Comparison of ENCODE assay signal across 29 mouse cellular contexts in genomic region chr3:134588630-134589029, GRCm38 (mm10).
DNase-seq lines count a peak whose midpoint lies in the region; ATAC-seq lines count a peak whose summit lies in the region.
"Had no signal": no experiment of that assay in that cellular context is flagged by ENCODE, and none has a peak within 500 bp of the region (broad histone marks: within the 10 kb centered on the region; RNA-seq: fewer than 3 reads in every experiment).

No protein-coding gene starts in this region.

- DNase-seq in forebrain, embryonic 14.5 days (ENCODE audit: low spot score), result no peak
- DNase-seq in forebrain, embryonic 10.5 days (ENCODE audit: extremely low spot score, low spot score), result no peak
- DNase-seq in midbrain, embryonic 14.5 days, result no peak
- DNase-seq: adrenal gland, postnatal 10 days; adrenal gland, postnatal 36 days; B cell, adult 2 months; cerebellum, adult 11 months; cerebellum, adult 2 months; cerebellum, adult 9-11 months; cerebellum, postnatal 25 days; gastrocnemius, postnatal 25 days; heart, adult 18-20 months; heart, postnatal 10 days; heart, postnatal 36 days had no signal

- H3K27ac ChIP-seq in forebrain, embryonic 14.5 days (ENCODE audit: low read depth, low read length), result no peak overlapping the region
- no peak overlapping the region for H3K27ac ChIP-seq in forebrain, embryonic 10.5 days
- H3K27ac ChIP-seq in midbrain, embryonic 14.5 days (replicated peaks; ENCODE audit: low read depth, low read length), result no peak overlapping the region
- H3K27ac ChIP-seq in midbrain, embryonic 15.5 days, result no peak overlapping the region
- no peak overlapping the region for H3K27ac ChIP-seq in neural tube, embryonic 14.5 days (ENCODE audit: low read depth, low read length)
- no peak overlapping the region for H3K27ac ChIP-seq in neural tube, embryonic 15.5 days (replicated peaks)
- H3K27ac ChIP-seq: embryonic facial prominence, embryonic 12.5 days; embryonic facial prominence, embryonic 15.5 days; forebrain, embryonic 12.5 days; heart, embryonic 15.5 days; hindbrain, embryonic 10.5 days; hindbrain, embryonic 15.5 days had no signal

- no peak overlapping the region for H3K4me3 ChIP-seq in forebrain, embryonic 14.5 days (ENCODE audit: low read depth, low read length)
- H3K4me3 ChIP-seq in forebrain, embryonic 10.5 days, result no peak overlapping the region
- no peak overlapping the region for H3K4me3 ChIP-seq in midbrain, embryonic 14.5 days (replicated peaks; ENCODE audit: low read depth, low read length)
- H3K4me3 ChIP-seq in midbrain, embryonic 15.5 days, result no peak overlapping the region
- no peak overlapping the region for H3K4me3 ChIP-seq in neural tube, embryonic 14.5 days (ENCODE audit: low read depth, low read length)
- H3K4me3 ChIP-seq in neural tube, embryonic 15.5 days (replicated peaks), result no peak overlapping the region
- H3K4me3 ChIP-seq: embryonic facial prominence, embryonic 12.5 days; embryonic facial prominence, embryonic 15.5 days; forebrain, embryonic 12.5 days; heart, embryonic 12.5 days; heart, embryonic 15.5 days; hindbrain, embryonic 10.5 days; hindbrain, embryonic 15.5 days had no signal

- H3K36me3 ChIP-seq in forebrain, embryonic 14.5 days (ENCODE audit: control insufficient read depth, insufficient read depth, low read length), result no peaks in the 10 kb centered on the region
- no peaks in the 10 kb centered on the region for H3K36me3 ChIP-seq in forebrain, embryonic 10.5 days (replicated peaks)
- no peaks in the 10 kb centered on the region for H3K36me3 ChIP-seq in midbrain, embryonic 14.5 days (ENCODE audit: control insufficient read depth, insufficient read depth, low read length)
- H3K36me3 ChIP-seq in midbrain, embryonic 15.5 days (replicated peaks), result no peaks in the 10 kb centered on the region
- no peaks in the 10 kb centered on the region for H3K36me3 ChIP-seq in neural tube, embryonic 14.5 days (ENCODE audit: control insufficient read depth, insufficient read depth, low read length)
- H3K36me3 ChIP-seq in neural tube, embryonic 15.5 days, result no peaks in the 10 kb centered on the region
- H3K36me3 ChIP-seq: embryonic facial prominence, embryonic 12.5 days; embryonic facial prominence, embryonic 15.5 days; forebrain, embryonic 12.5 days; G1E; heart, embryonic 12.5 days; heart, embryonic 15.5 days; hindbrain, embryonic 10.5 days; hindbrain, embryonic 15.5 days had no signal

- peak; percentile 57; the same call in 1 of the 2 replicates for ATAC-seq in forebrain, embryonic 14.5 days
- peak; percentile 46 for ATAC-seq in midbrain, embryonic 14.5 days (ENCODE audit: low FRiP score, low TSS enrichment)
- ATAC-seq in midbrain, embryonic 15.5 days (replicated peaks), result no peak
- peak; percentile 65; the same call in 1 of the 2 replicates for ATAC-seq in neural tube, embryonic 14.5 days (ENCODE audit: low read depth)
- ATAC-seq in neural tube, embryonic 15.5 days (ENCODE audit: low FRiP score), result no peak
- ATAC-seq: inflammation-experienced regulatory T-cells, adult 6 months; intestine, embryonic 16.5 days; Patski had no signal

- no peaks in the 10 kb centered on the region for H3K4me1 ChIP-seq in forebrain, embryonic 14.5 days (ENCODE audit: control insufficient read depth, insufficient read depth, low read length)
- H3K4me1 ChIP-seq in forebrain, embryonic 10.5 days, result peaks cover 5% of the 10 kb centered on the region; the same call in 1 of the 2 replicates
- no peaks in the 10 kb centered on the region for H3K4me1 ChIP-seq in midbrain, embryonic 14.5 days (ENCODE audit: control insufficient read depth, insufficient read depth, low read length)
- no peaks in the 10 kb centered on the region for H3K4me1 ChIP-seq in midbrain, embryonic 15.5 days
- H3K4me1 ChIP-seq in neural tube, embryonic 14.5 days (ENCODE audit: control insufficient read depth, insufficient read depth, low read length), result no peaks in the 10 kb centered on the region
- 0 out of 2 replicates have a peak, but pooled peaks cover 2% of the 10 kb centered on the region for H3K4me1 ChIP-seq in neural tube, embryonic 15.5 days
- H3K4me1 ChIP-seq: embryonic facial prominence, embryonic 12.5 days; embryonic facial prominence, embryonic 15.5 days; forebrain, embryonic 12.5 days; heart, embryonic 12.5 days; heart, embryonic 15.5 days; hindbrain, embryonic 10.5 days; hindbrain, embryonic 15.5 days had no signal

- no peaks in the 10 kb centered on the region for H3K27me3 ChIP-seq in forebrain, embryonic 14.5 days (replicated peaks; ENCODE audit: control insufficient read depth, insufficient read depth, low read length)
- no peaks in the 10 kb centered on the region for H3K27me3 ChIP-seq in forebrain, embryonic 10.5 days (ENCODE audit: poor library complexity, severe bottlenecking)
- no peaks in the 10 kb centered on the region for H3K27me3 ChIP-seq in midbrain, embryonic 14.5 days (ENCODE audit: control insufficient read depth, insufficient read depth, low read length)
- no peaks in the 10 kb centered on the region for H3K27me3 ChIP-seq in midbrain, embryonic 15.5 days (replicated peaks)
- no peaks in the 10 kb centered on the region for H3K27me3 ChIP-seq in neural tube, embryonic 14.5 days (ENCODE audit: control insufficient read depth, insufficient read depth, low read length)
- H3K27me3 ChIP-seq in neural tube, embryonic 15.5 days (replicated peaks), result no peaks in the 10 kb centered on the region
- H3K27me3 ChIP-seq: CH12.LX; embryonic facial prominence, embryonic 12.5 days; embryonic facial prominence, embryonic 15.5 days; forebrain, embryonic 12.5 days; heart, embryonic 12.5 days; heart, embryonic 15.5 days; hindbrain, embryonic 15.5 days; Patski had no signal

- WGBS in forebrain, embryonic 14.5 days, result 5% methylated on average over 2 of the region's 2 CpGs
- 6% methylated on average over 2 of the region's 2 CpGs for WGBS in forebrain, embryonic 10.5 days
- 21% methylated on average over 2 of the region's 2 CpGs for WGBS in midbrain, embryonic 14.5 days
- WGBS in midbrain, embryonic 15.5 days, result 21% methylated on average over 2 of the region's 2 CpGs
- 11% methylated on average over 2 of the region's 2 CpGs for WGBS in neural tube, embryonic 14.5 days
- WGBS in neural tube, embryonic 15.5 days, result 12% methylated on average over 2 of the region's 2 CpGs

- H3K9me3 ChIP-seq in forebrain, embryonic 14.5 days (replicated peaks; ENCODE audit: control insufficient read depth, low read length), result no peaks in the 10 kb centered on the region
- no peaks in the 10 kb centered on the region for H3K9me3 ChIP-seq in forebrain, embryonic 10.5 days
- H3K9me3 ChIP-seq in midbrain, embryonic 14.5 days (ENCODE audit: control insufficient read depth, low read length), result no peaks in the 10 kb centered on the region
- H3K9me3 ChIP-seq in midbrain, embryonic 15.5 days, result no peaks in the 10 kb centered on the region
- no peaks in the 10 kb centered on the region for H3K9me3 ChIP-seq in neural tube, embryonic 14.5 days (ENCODE audit: control insufficient read depth, low read length)
- no peaks in the 10 kb centered on the region for H3K9me3 ChIP-seq in neural tube, embryonic 15.5 days (replicated peaks)
- H3K9me3 ChIP-seq: embryonic facial prominence, embryonic 12.5 days; embryonic facial prominence, embryonic 15.5 days; forebrain, embryonic 12.5 days; heart, embryonic 12.5 days; heart, embryonic 15.5 days; hindbrain, embryonic 10.5 days; hindbrain, embryonic 15.5 days had no signal

- no peak overlapping the region for H3K9ac ChIP-seq in forebrain, embryonic 14.5 days (ENCODE audit: low read length)
- no peak overlapping the region for H3K9ac ChIP-seq in midbrain, embryonic 14.5 days (replicated peaks; ENCODE audit: low read length)
- H3K9ac ChIP-seq in midbrain, embryonic 15.5 days, result no peak overlapping the region
- H3K9ac ChIP-seq in neural tube, embryonic 14.5 days (replicated peaks; ENCODE audit: low read depth, low read length), result no peak overlapping the region
- no peak overlapping the region for H3K9ac ChIP-seq in neural tube, embryonic 15.5 days (replicated peaks)
- H3K9ac ChIP-seq: embryonic facial prominence, embryonic 12.5 days; embryonic facial prominence, embryonic 15.5 days; forebrain, embryonic 12.5 days; heart, embryonic 12.5 days; heart, embryonic 15.5 days; hindbrain, embryonic 15.5 days had no signal

- no peak overlapping the region for H3K4me2 ChIP-seq in forebrain, embryonic 14.5 days (ENCODE audit: low read length)
- H3K4me2 ChIP-seq in midbrain, embryonic 14.5 days (ENCODE audit: low read length), result no peak overlapping the region
- H3K4me2 ChIP-seq in midbrain, embryonic 15.5 days, result no peak overlapping the region
- no peak overlapping the region for H3K4me2 ChIP-seq in neural tube, embryonic 14.5 days (ENCODE audit: low read depth, low read length)
- no peak overlapping the region for H3K4me2 ChIP-seq in neural tube, embryonic 15.5 days
- H3K4me2 ChIP-seq: embryonic facial prominence, embryonic 12.5 days; embryonic facial prominence, embryonic 15.5 days; forebrain, embryonic 12.5 days; heart, embryonic 12.5 days; heart, embryonic 15.5 days; hindbrain, embryonic 15.5 days had no signal

Comparison
In these comparisons a context has a peak if more than half of its experiments do, and no peak if none do; other contexts are left out.
1. ATAC-seq: peak in forebrain, embryonic 14.5 days (single experiment), midbrain, embryonic 14.5 days (single experiment) and neural tube, embryonic 14.5 days (single experiment); none in midbrain, embryonic 15.5 days (single experiment) and neural tube, embryonic 15.5 days (single experiment).